Mouse (Mus musculus): ENCODE data around the gene Rex1bd. TPM values are rescaled to one million over a fixed set of nuclear protein-coding genes. Genes with fewer than 3 reads are reported as not detected.

Rex1bd gene
- total RNA-seq, 2 experiments from 2014 or later = 105 to 109 TPM

- DNase-seq (ENCODE audit: low spot score in 2 of 2) = no peak
These were observed 23.6 kb downstream of the Rex1bd start for GRCm38 (mm10) chr8:70482943-70483342.

- DNase-seq (ENCODE audit: low spot score in 2 of 2) = no peak
These were observed 24.6 kb downstream of the Rex1bd start for GRCm38 (mm10) chr8:70481908-70482307.

DNA sequence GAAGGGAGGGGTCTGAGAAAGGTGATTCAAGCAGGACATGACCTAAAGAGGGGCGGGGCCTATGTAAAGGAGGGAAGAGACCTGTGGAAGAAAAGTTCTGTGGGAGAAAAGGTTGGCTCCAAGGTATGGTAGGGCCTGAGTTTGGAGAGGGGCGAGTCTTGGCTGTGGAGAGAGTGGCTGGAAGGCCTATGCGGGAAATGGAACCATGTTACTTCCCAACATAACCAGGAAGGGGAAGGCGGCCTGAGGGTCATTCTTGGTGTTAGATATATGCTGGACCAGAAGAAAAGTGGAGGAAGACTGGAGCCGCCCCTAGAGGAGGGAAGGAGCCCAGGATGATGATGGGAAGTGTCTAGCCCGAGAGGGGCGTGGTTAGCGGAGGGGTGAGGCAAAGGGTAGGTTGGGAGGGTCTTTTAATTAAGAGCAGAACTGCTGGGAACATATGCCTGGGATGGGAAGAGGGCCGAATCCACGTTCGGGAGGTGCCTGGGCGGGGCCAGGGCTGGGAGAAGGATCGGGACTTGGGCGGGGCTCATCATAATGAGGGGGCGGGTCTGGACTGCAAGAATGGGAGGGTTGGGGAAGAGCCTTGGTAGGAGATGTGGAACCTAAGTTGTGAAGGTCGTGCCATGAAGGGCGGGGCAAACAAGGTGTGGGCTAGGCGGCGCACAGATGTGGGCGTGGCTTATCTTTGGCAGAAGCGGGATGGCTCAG, 29.1 kb downstream of the Rex1bd start:
- DNase-seq (ENCODE audit: low spot score in 2 of 2) = no peak

- peak; percentile 83 to 90 for DNase-seq (ENCODE audit: low spot score in 2 of 2)
These were observed 30.0 kb downstream of the Rex1bd start, which contains the start of gene Klhl26 for GRCm38 (mm10) chr8:70476333-70477268. Gene Klhl26 (minus strand): TSS chr8:70476968.

DNA sequence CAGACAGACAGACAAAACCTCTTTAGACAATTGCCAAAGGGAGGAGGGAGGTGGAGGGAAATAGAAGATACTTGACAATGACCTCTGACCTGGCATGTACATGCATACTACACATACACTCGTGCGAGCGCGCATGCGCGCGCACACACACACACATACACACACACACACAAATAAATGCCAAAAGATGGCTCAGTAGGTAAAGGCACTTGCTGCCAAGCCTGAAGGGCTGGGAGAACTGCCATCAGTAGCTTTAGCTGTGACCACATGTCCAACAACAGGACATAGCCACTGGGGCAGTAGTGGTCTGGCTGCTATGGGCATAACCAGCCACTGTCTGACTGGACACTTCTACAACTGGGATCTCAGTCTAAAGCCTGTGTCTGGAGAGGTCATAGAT, 34.7 kb downstream of the Rex1bd start:
- DNase-seq (ENCODE audit: low spot score in 2 of 2) = no peak

DNA sequence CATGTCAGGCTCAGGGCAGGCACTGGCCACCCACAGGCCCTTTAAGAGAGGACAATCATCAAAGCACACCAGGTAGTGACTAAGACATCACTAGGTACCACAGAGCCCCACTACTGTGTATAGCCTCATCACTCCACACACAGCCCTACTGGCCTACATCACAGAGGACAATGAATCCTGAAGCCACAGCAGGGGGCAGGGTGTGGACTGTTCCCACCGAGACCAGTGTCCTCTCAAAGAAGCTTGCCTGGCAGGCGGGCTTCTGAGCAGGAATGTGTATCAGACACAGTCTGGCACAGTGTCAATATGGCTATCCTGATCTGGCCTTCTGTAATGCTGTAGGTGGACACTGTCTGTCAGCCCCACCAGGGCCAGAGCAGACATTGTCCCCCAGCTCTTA, 36.6 kb downstream of the Rex1bd start:
- DNase-seq (ENCODE audit: low spot score in 2 of 2) = no peak

GRCm38 (mm10) chr8:70469295-70469916, 37.1 kb downstream of the Rex1bd start:
- no peak for DNase-seq (ENCODE audit: low spot score in 2 of 2)

DNA sequence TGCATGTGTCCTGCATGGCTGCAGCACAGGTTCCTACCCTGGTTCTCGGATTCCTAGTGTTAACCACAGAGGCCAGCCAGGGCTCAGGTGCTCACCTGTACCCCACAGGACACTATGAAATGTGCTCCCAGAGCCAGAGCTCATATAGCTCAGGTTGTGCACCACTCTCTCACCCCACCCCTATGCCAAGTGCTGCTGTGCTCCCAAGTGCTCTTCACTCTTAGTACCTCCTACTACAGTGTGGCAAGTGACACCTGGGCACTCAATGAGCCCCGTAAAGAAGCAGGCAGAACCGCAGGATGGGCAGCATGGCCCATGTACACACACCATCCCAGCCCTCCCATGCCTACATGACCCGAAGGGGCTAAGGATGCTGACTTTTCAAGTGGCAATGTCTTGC, 37.8 kb downstream of the Rex1bd start:
- DNase-seq (ENCODE audit: low spot score in 2 of 2) = no peak

DNA sequence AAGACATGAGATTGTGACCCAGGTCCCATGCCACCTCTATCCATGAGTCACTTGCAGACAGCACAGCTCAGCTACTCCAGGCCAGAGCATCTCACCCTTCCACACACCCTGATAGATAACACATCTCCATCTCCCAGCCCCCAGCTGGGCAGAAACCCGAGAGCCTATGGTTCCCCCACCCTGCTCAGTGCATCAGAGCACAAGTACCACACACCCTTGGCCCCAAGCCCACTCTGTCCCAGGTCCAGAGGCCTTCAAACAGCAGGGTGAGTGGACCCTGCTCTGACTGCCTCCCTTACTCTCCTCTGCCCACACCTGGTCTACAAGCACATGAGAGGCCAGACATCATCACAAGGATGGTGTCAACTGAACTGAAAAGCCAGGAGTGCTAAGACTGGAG, 38.6 kb downstream of the Rex1bd start:
- no peak for DNase-seq (ENCODE audit: low spot score in 2 of 2)

GRCm38 (mm10) chr8:70467229-70467725, 39.3 kb downstream of the Rex1bd start:
- no peak for DNase-seq (ENCODE audit: low spot score in 2 of 2)

- DNase-seq (ENCODE audit: low spot score in 2 of 2) = no peak
These were observed 39.8 kb downstream of the Rex1bd start for GRCm38 (mm10) chr8:70466771-70467170.

GRCm38 (mm10) chr8:70466305-70466704, 40.2 kb downstream of the Rex1bd start:
- DNase-seq (ENCODE audit: low spot score in 2 of 2) = no peak

- no peak for DNase-seq (ENCODE audit: low spot score in 2 of 2)
These were observed 40.9 kb downstream of the Rex1bd start for GRCm38 (mm10) chr8:70465701-70466100.

- DNase-seq (ENCODE audit: low spot score in 2 of 2) = no peak
These were observed 42.4 kb downstream of the Rex1bd start for GRCm38 (mm10) chr8:70464162-70464561.

GRCm38 (mm10) chr8:70463306-70463705, 43.2 kb downstream of the Rex1bd start:
- DNase-seq (ENCODE audit: low spot score in 2 of 2) = no peak

- no peak for DNase-seq (ENCODE audit: low spot score in 2 of 2)
These were observed 44.1 kb downstream of the Rex1bd start for GRCm38 (mm10) chr8:70462516-70462813.

DNA sequence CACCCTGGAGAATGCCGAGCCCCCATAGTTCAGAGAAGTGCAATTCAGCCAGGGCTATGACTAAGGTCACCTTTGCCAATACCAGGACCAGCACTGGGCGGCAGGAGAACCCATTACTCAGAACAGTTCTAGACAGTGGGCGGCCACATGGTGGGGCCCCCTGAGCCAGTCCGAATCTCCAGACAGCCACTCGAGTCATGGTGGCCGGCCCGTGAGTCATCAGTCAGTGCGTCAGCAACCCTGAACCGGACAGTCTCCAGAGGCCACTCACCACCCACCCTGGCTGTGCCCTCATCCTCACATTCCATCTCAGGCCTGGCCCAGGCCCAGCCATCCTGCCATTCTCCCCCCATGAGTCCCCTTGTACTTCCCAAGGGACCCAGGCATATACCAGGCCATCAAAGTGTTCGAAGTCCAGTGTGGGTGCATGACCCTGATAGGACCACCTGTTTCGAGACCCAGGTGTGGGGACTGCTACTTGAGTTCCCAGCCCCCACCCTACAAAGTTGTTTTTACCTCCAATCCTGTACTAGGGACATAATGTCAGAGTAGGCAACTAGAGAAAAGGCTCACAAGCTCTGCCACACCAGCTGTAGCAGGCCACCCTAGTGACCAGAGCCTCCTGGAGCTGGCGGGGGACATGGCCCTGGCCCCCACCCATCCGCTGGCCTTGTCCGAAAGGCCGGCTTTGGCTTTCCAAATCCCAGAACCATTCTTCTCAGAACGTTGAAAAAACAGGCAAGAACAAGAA, 44.6 kb downstream of the Rex1bd start:
- DNase-seq (ENCODE audit: low spot score in 2 of 2) = no peak

DNA sequence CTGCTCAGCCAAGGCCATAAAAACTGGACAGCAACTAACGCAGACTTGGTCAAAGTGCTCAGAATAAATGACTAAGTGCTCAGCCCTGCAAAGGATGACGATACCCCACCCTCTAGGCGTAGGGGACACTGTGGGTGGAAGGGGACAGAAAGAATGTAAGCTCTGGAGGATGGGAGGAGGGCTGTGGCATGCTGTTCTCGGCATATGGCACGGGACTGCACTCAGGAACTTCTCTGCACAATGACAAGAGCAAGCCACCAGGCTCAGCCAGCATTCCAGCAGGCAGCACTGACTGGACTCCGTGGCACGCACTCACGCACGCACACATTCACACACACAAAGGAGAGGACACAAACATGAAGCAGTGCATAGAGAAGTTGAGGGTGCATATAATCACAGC, 45.9 kb downstream of the Rex1bd start:
- no peak for DNase-seq (ENCODE audit: low spot score in 2 of 2)

DNA sequence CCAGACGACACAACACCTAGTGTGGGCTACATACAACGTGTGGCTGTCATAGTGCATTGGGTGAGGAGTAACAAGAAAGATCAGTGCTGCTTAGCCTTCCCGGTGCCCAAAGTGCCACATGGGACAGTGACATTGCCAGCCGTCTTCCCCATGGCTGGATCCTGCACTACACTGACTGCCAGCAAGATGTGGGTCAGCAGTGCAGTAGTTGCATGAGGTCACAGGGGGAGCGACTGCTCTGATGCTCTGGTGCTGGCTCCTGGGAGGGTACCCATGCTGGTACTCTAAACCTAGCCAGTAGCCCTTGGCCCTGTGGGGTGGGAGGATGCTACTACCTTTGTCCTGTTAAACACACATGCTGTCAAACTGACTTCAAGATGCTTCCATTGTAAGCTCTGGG, 46.4 kb downstream of the Rex1bd start:
- DNase-seq (ENCODE audit: low spot score in 2 of 2) = no peak

DNA sequence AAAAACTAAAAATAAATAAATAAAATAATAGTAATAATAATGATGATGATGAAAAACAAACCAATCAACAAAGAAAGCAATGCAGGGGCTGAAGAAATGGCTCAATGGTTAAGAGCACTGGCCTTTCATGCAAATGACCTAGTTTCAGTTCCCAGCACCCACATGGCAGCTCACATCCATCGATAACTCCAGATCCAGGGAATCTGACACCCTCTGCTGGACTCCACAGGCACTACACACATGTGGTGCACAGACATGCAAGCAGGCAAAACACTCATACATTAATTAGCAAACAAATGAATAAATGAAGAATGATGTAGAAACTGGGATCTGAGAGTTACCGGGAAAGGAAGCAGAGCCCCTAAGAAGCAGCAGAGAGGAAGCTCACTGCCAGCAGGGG, 46.9 kb downstream of the Rex1bd start:
- DNase-seq (ENCODE audit: low spot score in 2 of 2) = no peak

- no peak for DNase-seq (ENCODE audit: low spot score in 2 of 2)
These were observed 48.1 kb downstream of the Rex1bd start for GRCm38 (mm10) chr8:70458462-70458861.

Measured in adrenal gland, postnatal 4 days (tissue).